Mouse (Mus musculus) CH12.LX (cell line): ENCODE measurements around the gene Sdr39u1.

ENCODE experiments used
- CTCF ChIP-seq, 2 experiments: IDR thresholded peaks in 1 of 2; conservative IDR thresholded peaks in 1 of 2; 2 replicates each; pipeline ENCODE4 v1.5.1; 2011 to 2012; ENCODE audit warnings: low read depth in 2 of 2, low read length in 2 of 2, improper control_type of control experiment in 1 of 2, inconsistent platforms in 1 of 2, mild to moderate bottlenecking in 1 of 2, moderate library complexity in 1 of 2
- ELF1 ChIP-seq: IDR thresholded peaks from 2 replicates; pipeline ENCODE4 v1.6.1; 2014; ENCODE audit warnings: low read depth, mild to moderate bottlenecking, inconsistent platforms, low read length, improper control_type of control experiment
- EP300 ChIP-seq: IDR thresholded peaks from 2 replicates; pipeline ENCODE4 v1.6.1; 2011; ENCODE audit warnings: low read length, improper control_type of control experiment
- ETS1 ChIP-seq: conservative IDR thresholded peaks from 2 replicates; pipeline ENCODE4 v1.6.1; 2012; ENCODE audit warnings: low read depth, mild to moderate bottlenecking, inconsistent platforms, low read length, improper control_type of control experiment, moderate library complexity
- JUND ChIP-seq: conservative IDR thresholded peaks from 2 replicates; pipeline ENCODE4 v1.6.1; 2011; ENCODE audit warnings: low read depth, low read length, improper control_type of control experiment
- MAFK ChIP-seq: IDR thresholded peaks from 2 replicates; pipeline ENCODE4 v1.6.1; 2011; ENCODE audit warnings: low read length, improper control_type of control experiment; ENCODE audit not compliant: insufficient replicate concordance
- NRF1 ChIP-seq: IDR thresholded peaks from 2 replicates; pipeline ENCODE4 v1.6.1; 2014; ENCODE audit warnings: low read depth, mild to moderate bottlenecking, inconsistent platforms, low read length, improper control_type of control experiment, moderate library complexity
- POLR2A ChIP-seq: IDR thresholded peaks from 2 replicates; pipeline ENCODE4 v1.6.1; 2011; ENCODE audit warnings: low read depth, mild to moderate bottlenecking, improper control_type of control experiment, low read length
- POLR2AphosphoS2 ChIP-seq: IDR thresholded peaks from 2 replicates; pipeline ENCODE4 v1.6.1; 2011; ENCODE audit warnings: low read depth, low read length, improper control_type of control experiment
- RAD21 ChIP-seq: IDR thresholded peaks from 2 replicates; pipeline ENCODE4 v1.6.1; 2011; ENCODE audit warnings: low read depth, mild to moderate bottlenecking, low read length, improper control_type of control experiment, moderate library complexity
- RCOR1 ChIP-seq: conservative IDR thresholded peaks from 2 replicates; pipeline ENCODE4 v1.6.1; 2012; ENCODE audit warnings: low read depth, mild to moderate bottlenecking, inconsistent platforms, low read length, improper control_type of control experiment
- USF1 ChIP-seq: IDR thresholded peaks from 2 replicates; pipeline ENCODE4 v1.6.1; 2014; ENCODE audit warnings: low read depth, mild to moderate bottlenecking, inconsistent platforms, low read length, improper control_type of control experiment
- ZC3H11A ChIP-seq: IDR thresholded peaks from 2 replicates; pipeline ENCODE4 v1.6.1; 2012; ENCODE audit warnings: low read depth, mild to moderate bottlenecking, inconsistent platforms, low read length, improper control_type of control experiment
- ZMIZ1 ChIP-seq: IDR thresholded peaks from 2 replicates; pipeline ENCODE4 v1.6.1; 2012; ENCODE audit warnings: low read depth, mild to moderate bottlenecking, inconsistent platforms, low read length, improper control_type of control experiment

- TF ChIP-seq MAFK (no peak), RCOR1 (no peak), USF1 (no peak), EP300 (no peak), CTCF (conservative IDR thresholded peaks at IDR 0.05 in 1 of 2, IDR thresholded peaks at IDR 0.05 in 1 of 2; ENCODE audit: low read depth in 2 of 2, low read length in 2 of 2) (no peak), POLR2A (no peak), POLR2AphosphoS2 (no peak), ETS1 (no peak), JUND (no peak), NRF1 (no peak), RAD21 (no peak), ZMIZ1 (no peak), ELF1 (no peak), ZC3H11A (no peak)
Observed at GRCm38 (mm10) chr14:55883149-55883661, 16.9 kb downstream of the Sdr39u1 start.
